Mouse (Mus musculus) midbrain, postnatal 0 days (tissue): ENCODE data around the gene Tet3. TPM values are rescaled to one million over a fixed set of nuclear protein-coding genes. Genes with fewer than 3 reads are reported as not detected.

Experiments
- ATAC-seq: fragments of 200-750 bp; cut with Nextera tagmentation; 2 replicates; pipeline ENCODE4 v1.8.0; 2017; ENCODE audit warnings: moderate number of reproducible peaks, mild to moderate bottlenecking, moderate TSS enrichment, moderate library complexity; ENCODE audit not compliant: low FRiP score
- DNase-seq: peaks from one replicate; pipeline ENCODE4 v3.0.0-alpha.2; 2015; ENCODE audit warnings: low spot score
- H3K27ac ChIP-seq: fragments of 300-500 bp; sonication (generic); 2 replicates; pipeline ENCODE4 v1.5.1; 2014; ENCODE audit warnings: low read depth, mild to moderate bottlenecking, low read length, mixed read lengths
- H3K27me3 ChIP-seq: fragments of 300-500 bp; sonication (generic); 2 replicates; pipeline ENCODE4 v1.6.1; 2014; ENCODE audit warnings: low read length, control low read depth, mixed read lengths; ENCODE audit not compliant: insufficient read depth
- H3K36me3 ChIP-seq: fragments of 300-500 bp; sonication (generic); 2 replicates; pipeline ENCODE4 v1.6.1; 2014; ENCODE audit warnings: low read length, control low read depth, mixed read lengths; ENCODE audit not compliant: insufficient read depth
- H3K4me1 ChIP-seq: fragments of 300-500 bp; sonication (generic); 2 replicates; pipeline ENCODE4 v1.6.1; 2014; ENCODE audit warnings: mild to moderate bottlenecking, control low read depth, antibody characterized with exemption, low read length, mixed read lengths; ENCODE audit not compliant: insufficient read depth
- H3K4me2 ChIP-seq: fragments of 300-500 bp; sonication (generic); 2 replicates; pipeline ENCODE4 v1.6.1; 2014; ENCODE audit warnings: low read depth, mild to moderate bottlenecking, low read length, mixed read lengths; ENCODE audit not compliant: poor library complexity, severe bottlenecking
- H3K4me3 ChIP-seq: fragments of 300-500 bp; sonication (generic); 2 replicates; pipeline ENCODE4 v1.5.1; 2014; ENCODE audit warnings: low read depth, mild to moderate bottlenecking, low read length, moderate library complexity
- H3K9ac ChIP-seq: fragments of 300-500 bp; sonication (generic); replicated peaks from 2 replicates; pipeline ENCODE4 v1.6.1; 2014; ENCODE audit warnings: mild to moderate bottlenecking, low read length, moderate library complexity, mixed read lengths; ENCODE audit not compliant: poor library complexity, severe bottlenecking
- H3K9me3 ChIP-seq: fragments of 300-500 bp; sonication (generic); 2 replicates; pipeline ENCODE4 v1.6.1; 2016; ENCODE audit warnings: low read length, control low read depth
- CTCF ChIP-seq: IDR thresholded peaks from 2 replicates; pipeline ENCODE4 v1.5.1; 2016; ENCODE audit warnings: antibody characterized with exemption, mild to moderate bottlenecking
- WGBS: fragments of 180-500 bp; shearing (Covaris S2); extraction: QIAGEN DNeasy Blood & Tissue Kit; methylation state at CpG from one replicate; pipeline ENCODE4 v1.1.7; 2014; 5-methylcytosine and 5-hydroxymethylcytosine counted together
- microRNA-seq: library from miRNA; unstranded; fragments of <30 nt; microRNA quantifications from one replicate; pipeline ENCODE4, GENCODE M21; 2016; ENCODE audit warnings: borderline number of aligned reads
- polyA plus RNA-seq: library from polyadenylated mRNA; unstranded; fragments of >200 nt; fragmentation: Nextera tagmentation; extraction: Ambion mirVana; gene quantifications from 2 replicates; pipeline ENCODE4 v1.2.1, GENCODE M21; 2015
- total RNA-seq: library from RNA; depleted of rRNA; stranded (reverse); fragments of >200 nt; gene quantifications from 2 replicates; pipeline ENCODE4 v1.2.3, GENCODE M21; 2014; rRNA removed

The Tet3 gene
- total and polyA plus RNA-seq, 2 experiments from 2014 or later, result 32.0 to 48.5 TPM

DNA sequence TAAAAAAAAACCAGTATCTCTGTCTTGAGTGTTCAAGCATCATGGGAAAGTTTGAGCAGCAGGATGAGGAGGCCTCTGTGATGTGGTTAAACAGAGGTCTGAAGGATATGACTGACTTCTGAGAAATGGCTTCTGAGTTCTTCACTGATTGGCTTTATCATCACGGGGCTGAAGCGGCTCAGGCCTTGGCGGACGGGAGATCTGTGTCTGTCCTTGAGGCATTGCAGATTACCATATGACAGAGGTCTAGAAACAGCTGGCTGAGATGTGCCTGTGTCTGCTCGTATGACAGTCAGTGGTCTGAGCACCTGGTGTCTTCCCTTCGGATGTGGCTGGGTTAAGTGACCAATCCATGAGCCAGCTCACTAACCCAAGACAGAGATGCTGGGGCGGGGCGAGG, 146.4 kb downstream of the Tet3 start:
- peaks cover 3% of the 10 kb centered on the region; the same call in 1 of the 2 replicates for H3K4me1 ChIP-seq
- DNase-seq, result no peak
- no peak overlapping the region for H3K9ac ChIP-seq
- no peak overlapping the region for H3K4me3 ChIP-seq
- peaks cover 36% of the 10 kb centered on the region; the same call in 1 of the 2 replicates for H3K36me3 ChIP-seq
- H3K4me2 ChIP-seq, result no peak overlapping the region
- no peaks in the 10 kb centered on the region for H3K27me3 ChIP-seq
- WGBS, result 85% methylated on average over 8 of the region's 8 CpGs
- no peak for ATAC-seq
- TF ChIP-seq CTCF, result no peak
- no peaks in the 10 kb centered on the region for H3K9me3 ChIP-seq
- H3K27ac ChIP-seq, result no peak overlapping the region

Small RNA genes within 50 kb of the gene (microRNA-seq; reads per million reads assigned to microRNA genes)
- gene Mir6374, result not detected

Other genes with a start within 250 kb of the Tet3 start
- gene Slc4a5, start 239.3 kb downstream of the Tet3 start, total RNA-seq, result 0.57 and 3.3 TPM in 2 replicates
- gene Slc4a5, start 239.3 kb downstream of the Tet3 start, polyA plus RNA-seq, result 0.16 and 0.25 TPM in 2 replicates
- 19.2 and 24.0 TPM in 2 replicates for gene Mthfd2, start 133.2 kb downstream of the Tet3 start, total RNA-seq
- 27.0 and 32.0 TPM in 2 replicates for gene Mthfd2, start 133.2 kb downstream of the Tet3 start, polyA plus RNA-seq
- gene Mob1a, start 133.1 kb downstream of the Tet3 start, total RNA-seq, result 23.2 and 31.6 TPM in 2 replicates
- 8.7 and 9.0 TPM in 2 replicates for gene Mob1a, start 133.1 kb downstream of the Tet3 start, polyA plus RNA-seq
- gene Bola3, start 109.9 kb downstream of the Tet3 start, total RNA-seq, result 9.6 and 10.6 TPM in 2 replicates
- 46.2 and 51.2 TPM in 2 replicates for gene Bola3, start 109.9 kb downstream of the Tet3 start, polyA plus RNA-seq
- 31.4 and 55.2 TPM in 2 replicates for gene Dguok, start 47.9 kb upstream of the Tet3 start, total RNA-seq
- gene Dguok, start 47.9 kb upstream of the Tet3 start, polyA plus RNA-seq, result 48.5 and 52.3 TPM in 2 replicates
- 1.6 and 2.0 TPM in 2 replicates for gene Actg2, start 77.2 kb upstream of the Tet3 start, total RNA-seq
- 1.6 and 1.8 TPM in 2 replicates for gene Actg2, start 77.2 kb upstream of the Tet3 start, polyA plus RNA-seq
- 17.4 and 18.3 TPM in 2 replicates for gene Stambp, start 113.6 kb upstream of the Tet3 start, total RNA-seq
- 72.2 and 75.5 TPM in 2 replicates for gene Stambp, start 113.6 kb upstream of the Tet3 start, polyA plus RNA-seq
- not detected in 2 replicates for gene Clec4f, start 197.1 kb upstream of the Tet3 start, total RNA-seq
- 0.12 and 0.19 TPM in 2 replicates for gene Clec4f, start 197.1 kb upstream of the Tet3 start, polyA plus RNA-seq
- gene Cd207, start 218.8 kb upstream of the Tet3 start, total RNA-seq, result 0.16 TPM in 1 of 2 replicates, not detected in the other
- not detected in 2 replicates for gene Cd207, start 218.8 kb upstream of the Tet3 start, polyA plus RNA-seq